Mouse (Mus musculus) adrenal gland, adult 18-20 months (tissue): ENCODE results near the gene Mical3. TPM values are rescaled to one million over a fixed set of nuclear protein-coding genes. Genes with fewer than 3 reads are reported as not detected.
A peak's percentile ranks its signal among the peaks of the same experiment; 100 is the strongest.

Experiments used
- DNase-seq, 2 experiments: peaks; one replicate each; pipeline ENCODE4 v3.0.0; 2021 to 2022; ENCODE audit warnings: low spot score in 2 of 2
- total RNA-seq, 2 experiments: library from RNA; stranded (reverse); gene quantifications; 1 replicate in 1 of 2; 2 replicates in 1 of 2; pipeline ENCODE4 v1.2.3; 2021

Mical3 gene
- total RNA-seq, 2 experiments from 2014 or later, result 35.7 to 46.0 TPM

GRCm38 (mm10) chr6:121148360-121148759 lies 17.6 kb upstream of the Mical3 start:
- DNase-seq, result no peak

GRCm38 (mm10) chr6:121146798-121147197 lies 16.0 kb upstream of the Mical3 start:
- DNase-seq, result no peak

- DNase-seq, result no peak
Measured at GRCm38 (mm10) chr6:121145906-121146305, 15.1 kb upstream of the Mical3 start.

- peak; percentile 37 to 58 for DNase-seq
Measured at GRCm38 (mm10) chr6:121145010-121145604, 14.3 kb upstream of the Mical3 start.

- peak; percentile 63 to 66 for DNase-seq
Measured at GRCm38 (mm10) chr6:121144066-121144465, 13.3 kb upstream of the Mical3 start.

GRCm38 (mm10) chr6:121143439-121143838 lies 12.6 kb upstream of the Mical3 start:
- DNase-seq, result peak; percentile 47 to 56

GRCm38 (mm10) chr6:121142298-121142697 lies 11.5 kb upstream of the Mical3 start:
- no peak for DNase-seq

- DNase-seq, result no peak
Measured at GRCm38 (mm10) chr6:121139271-121139670, 8.5 kb upstream of the Mical3 start.

- no peak for DNase-seq
Measured at GRCm38 (mm10) chr6:121138338-121139040, 7.7 kb upstream of the Mical3 start.

GRCm38 (mm10) chr6:121137222-121137621 lies 6.4 kb upstream of the Mical3 start:
- DNase-seq, result no peak

GRCm38 (mm10) chr6:121134884-121135283 lies 4.1 kb upstream of the Mical3 start:
- no peak for DNase-seq

GRCm38 (mm10) chr6:121134249-121134648 lies 3.5 kb upstream of the Mical3 start:
- no peak for DNase-seq

- peak; percentile 79 to 80 for DNase-seq
Measured at GRCm38 (mm10) chr6:121130039-121130705, 627 bp downstream of the Mical3 start.

- no peak for DNase-seq
Measured at GRCm38 (mm10) chr6:121129506-121129905, 1.3 kb downstream of the Mical3 start.

GRCm38 (mm10) chr6:121128736-121129135 lies 2.1 kb downstream of the Mical3 start:
- DNase-seq, result no peak

GRCm38 (mm10) chr6:121127726-121128125 lies 3.1 kb downstream of the Mical3 start:
- no peak for DNase-seq

- DNase-seq, result no peak
Measured at GRCm38 (mm10) chr6:121126202-121126601, 4.6 kb downstream of the Mical3 start.

GRCm38 (mm10) chr6:121122739-121123241 lies 8.0 kb downstream of the Mical3 start:
- DNase-seq, result peak; percentile 55 to 66

- DNase-seq, result no peak
Measured at GRCm38 (mm10) chr6:121120776-121121175, 10.0 kb downstream of the Mical3 start.

GRCm38 (mm10) chr6:121117971-121118755 lies 12.6 kb downstream of the Mical3 start:
- DNase-seq, result no peak

- DNase-seq, result no peak
Measured at GRCm38 (mm10) chr6:121117142-121117541, 13.7 kb downstream of the Mical3 start.
